Mouse (Mus musculus): ENCODE results near the gene 1520401A03Rik. TPM values are rescaled to one million over a fixed set of nuclear protein-coding genes. Genes with fewer than 3 reads are reported as not detected.
"Not testable (repeated sequence)": the region's sequence is repeated elsewhere in the genome, so short reads cannot be mapped to it uniquely, and the experiment has no call there.

1520401A03Rik gene
- polyA plus RNA-seq (2014; fragmentation: Nextera tagmentation; extraction: Ambion mirVana), result 0.20 and 0.22 TPM in 2 replicates

DNA sequence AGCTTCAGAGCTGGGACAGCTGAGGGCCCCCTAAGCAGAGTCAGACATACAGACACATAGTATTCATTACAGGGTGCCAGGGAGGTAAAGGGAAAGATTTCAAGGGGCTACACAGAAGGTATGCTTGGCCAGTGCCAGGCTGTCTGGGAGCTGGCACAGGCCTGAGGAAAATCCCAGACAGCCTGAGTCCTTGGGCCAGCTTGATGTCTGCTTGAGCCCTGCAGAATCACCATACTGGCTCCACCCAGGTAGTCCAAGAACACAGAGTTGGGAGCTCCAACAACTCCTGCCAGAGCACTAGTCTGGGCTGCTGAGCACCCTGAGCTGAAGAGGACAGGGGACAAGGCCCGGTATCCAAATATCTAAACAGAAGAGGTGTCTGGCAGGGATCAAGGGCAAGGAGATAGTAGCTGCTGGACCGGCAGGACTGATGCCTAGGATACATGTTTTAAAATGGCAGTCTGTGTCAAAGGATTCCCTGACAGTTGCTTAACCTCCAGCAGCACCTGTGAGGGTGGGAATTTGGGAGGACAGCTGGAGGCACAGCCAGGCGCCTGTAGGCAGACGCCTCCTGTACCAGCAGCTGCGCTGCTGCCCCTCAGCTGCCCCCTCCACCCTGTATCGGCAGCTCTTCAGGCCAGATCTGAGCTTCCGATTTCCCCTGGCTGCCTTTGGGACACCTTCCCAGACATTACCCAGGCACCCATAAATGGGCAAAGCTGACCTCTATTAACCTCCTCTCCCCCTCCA lies at the start of gene 1520401A03Rik:
TSS of gene 1520401A03Rik (minus strand) at position 408 of the 750 bp plus-strand sequence.
- Histone ChIP-seq H3K9ac (replicated peaks; ENCODE audit: low read length) (no peak within 1 kb of the TSS), H3K27me3 (ENCODE audit: control insufficient read depth, insufficient read depth, low read length) (no peaks in the 10 kb centered on the region), H3K27ac (replicated peaks; ENCODE audit: low read depth, low read length) (no peak within 1 kb of the TSS), H3K4me2 (ENCODE audit: low read depth, low read length) (no peak within 1 kb of the TSS), H3K36me3 (replicated peaks; ENCODE audit: control insufficient read depth, insufficient read depth, low read depth, low read length) (no peaks in the 10 kb centered on the region), H3K9me3 (replicated peaks; ENCODE audit: control insufficient read depth, low read length) (no peaks in the 10 kb centered on the region), H3K4me3 (ENCODE audit: low read depth, low read length) (no peak within 1 kb of the TSS), H3K4me1 (ENCODE audit: control insufficient read depth, insufficient read depth, low read length) (no peaks in the 10 kb centered on the region)
- 69% methylated on average over 7 of the region's 7 CpGs for WGBS
- no peak for DNase-seq (ENCODE audit: low spot score)
- no peak for ATAC-seq (replicated peaks; ENCODE audit: insufficient number of reproducible peaks, low FRiP score, low TSS enrichment, low read depth)

DNA sequence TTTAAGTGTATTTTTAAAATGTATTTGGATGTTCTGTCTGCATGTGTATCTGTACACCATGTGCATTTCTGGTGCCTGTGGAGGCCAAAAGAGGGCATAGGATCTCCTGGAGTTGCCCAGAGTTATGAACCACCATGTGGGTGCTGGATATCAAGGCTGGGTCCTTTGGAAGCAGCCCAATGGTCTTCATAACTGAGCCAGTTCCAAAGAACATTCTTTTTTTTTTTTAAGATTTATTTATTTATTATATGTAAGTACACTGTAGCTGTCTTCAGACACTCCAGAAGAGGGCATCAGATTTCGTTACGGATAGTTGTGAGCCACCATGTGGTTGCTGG lies 49.6 kb upstream of the 1520401A03Rik start:
- not testable (repeated sequence) for H3K27ac ChIP-seq (replicated peaks; ENCODE audit: low read depth, low read length); DNase-seq (ENCODE audit: low spot score); H3K36me3 ChIP-seq (replicated peaks; ENCODE audit: control insufficient read depth, insufficient read depth, low read depth, low read length); H3K27me3 ChIP-seq (ENCODE audit: control insufficient read depth, insufficient read depth, low read length); H3K4me2 ChIP-seq (ENCODE audit: low read depth, low read length); H3K9ac ChIP-seq (replicated peaks; ENCODE audit: low read length); H3K9me3 ChIP-seq (replicated peaks; ENCODE audit: control insufficient read depth, low read length); H3K4me3 ChIP-seq (ENCODE audit: low read depth, low read length); ATAC-seq (replicated peaks; ENCODE audit: insufficient number of reproducible peaks, low FRiP score, low TSS enrichment, low read depth); H3K4me1 ChIP-seq (ENCODE audit: control insufficient read depth, insufficient read depth, low read length)
- WGBS, result 83% methylated on average over 2 of the region's 2 CpGs

DNA sequence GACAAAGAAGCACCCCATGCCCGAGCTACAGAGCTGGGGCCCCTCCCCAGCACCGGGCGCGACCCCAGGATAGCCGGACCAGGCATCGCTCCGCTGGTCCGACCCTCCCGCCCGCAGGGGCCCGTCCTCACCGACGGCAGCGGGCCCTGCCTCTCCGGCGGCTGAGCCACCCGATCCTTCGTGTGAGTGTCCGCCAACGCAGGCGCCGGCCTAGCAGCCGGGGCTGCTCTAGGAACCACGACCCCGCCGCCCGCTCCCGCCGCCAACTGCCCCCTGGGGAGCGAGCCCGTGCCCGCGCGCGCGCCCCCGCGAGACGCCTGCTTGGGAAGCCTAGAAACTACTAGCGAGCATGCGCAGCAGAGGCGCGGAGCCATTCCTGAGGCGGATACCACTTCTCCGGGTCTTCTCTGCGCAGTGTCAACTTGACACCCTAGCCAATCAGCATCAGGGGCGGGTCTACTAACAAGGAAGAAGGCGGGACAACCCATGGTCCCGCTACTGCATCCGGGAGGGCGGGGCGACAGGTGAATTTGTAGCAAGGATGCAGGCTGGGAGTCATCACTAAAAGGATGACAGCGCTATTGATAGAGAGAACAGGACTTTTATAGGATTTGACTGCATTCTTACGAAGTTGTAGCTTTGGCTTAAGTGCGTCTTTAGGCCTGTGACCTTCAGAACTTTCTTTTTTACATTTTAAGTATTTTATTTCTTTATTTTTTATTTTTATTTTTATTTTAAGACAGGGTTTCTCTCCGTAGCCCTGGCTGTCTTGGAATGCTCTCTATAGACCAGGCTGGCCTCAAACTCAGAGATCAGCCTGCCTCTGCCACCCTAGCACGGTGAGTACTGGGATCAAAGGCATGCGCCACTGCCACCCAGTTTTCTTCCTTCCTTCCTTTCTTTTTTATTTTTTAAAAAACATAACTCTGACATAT lies 49.0 kb upstream of the 1520401A03Rik start, which contains the start of gene Flywch1:
TSS of gene Flywch1 (minus strand) at position 319 of the 935 bp plus-strand sequence.
- Histone ChIP-seq H3K9ac (replicated peaks; ENCODE audit: low read length) (peak within 1 kb of the TSS; percentile 94), H3K4me3 (ENCODE audit: low read depth, low read length) (peak within 1 kb of the TSS; percentile 76), H3K9me3 (replicated peaks; ENCODE audit: control insufficient read depth, low read length) (no peaks in the 10 kb centered on the region), H3K4me2 (ENCODE audit: low read depth, low read length) (peak within 1 kb of the TSS; percentile 57), H3K36me3 (replicated peaks; ENCODE audit: control insufficient read depth, insufficient read depth, low read depth, low read length) (no peaks in the 10 kb centered on the region), H3K4me1 (ENCODE audit: control insufficient read depth, insufficient read depth, low read length) (no peaks in the 10 kb centered on the region), H3K27ac (replicated peaks; ENCODE audit: low read depth, low read length) (peak within 1 kb of the TSS; percentile 53; the same call in 1 of the 2 replicates), H3K27me3 (ENCODE audit: control insufficient read depth, insufficient read depth, low read length) (no peaks in the 10 kb centered on the region)
- ATAC-seq (replicated peaks; ENCODE audit: insufficient number of reproducible peaks, low FRiP score, low TSS enrichment, low read depth) (peak; percentile 98), DNase-seq (ENCODE audit: low spot score) (peak; percentile 99)
- WGBS, result 3% methylated on average over 58 of the region's 58 CpGs

DNA sequence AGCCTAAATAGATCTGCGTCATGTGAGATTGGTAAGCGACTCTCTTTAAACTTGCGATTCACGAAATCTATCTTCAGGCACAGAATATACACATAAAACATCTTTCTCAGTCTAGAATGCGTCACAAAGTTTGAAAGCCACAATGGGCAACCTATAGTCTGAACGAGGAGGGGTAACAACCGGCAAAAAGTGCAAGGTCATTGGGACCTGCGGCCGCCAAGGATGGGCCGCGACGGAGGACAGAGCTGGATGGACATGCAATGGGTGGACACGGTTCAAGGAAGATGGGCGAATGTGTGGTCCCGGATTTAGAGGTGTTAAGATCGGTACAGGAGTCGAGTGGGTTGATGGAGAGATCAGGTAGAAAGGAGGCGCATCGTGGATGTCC lies 48.3 kb upstream of the 1520401A03Rik start:
- ATAC-seq (replicated peaks; ENCODE audit: insufficient number of reproducible peaks, low FRiP score, low TSS enrichment, low read depth) (no peak; the same call in 1 of the 2 replicates), DNase-seq (ENCODE audit: low spot score) (peak; percentile 35)
- peak overlapping the region; percentile 57 for H3K4me2 ChIP-seq (ENCODE audit: low read depth, low read length)
- H3K36me3 ChIP-seq (replicated peaks; ENCODE audit: control insufficient read depth, insufficient read depth, low read depth, low read length), result no peaks in the 10 kb centered on the region
- no peaks in the 10 kb centered on the region for H3K27me3 ChIP-seq (ENCODE audit: control insufficient read depth, insufficient read depth, low read length)
- peak overlapping the region; percentile 53; the same call in 1 of the 2 replicates for H3K27ac ChIP-seq (replicated peaks; ENCODE audit: low read depth, low read length)
- H3K9me3 ChIP-seq (replicated peaks; ENCODE audit: control insufficient read depth, low read length), result no peaks in the 10 kb centered on the region
- no peaks in the 10 kb centered on the region for H3K4me1 ChIP-seq (ENCODE audit: control insufficient read depth, insufficient read depth, low read length)
- WGBS, result 1% methylated on average over 19 of the region's 19 CpGs
- H3K9ac ChIP-seq (replicated peaks; ENCODE audit: low read length), result peak overlapping the region; percentile 94
- H3K4me3 ChIP-seq (ENCODE audit: low read depth, low read length), result peak overlapping the region; percentile 76

DNA sequence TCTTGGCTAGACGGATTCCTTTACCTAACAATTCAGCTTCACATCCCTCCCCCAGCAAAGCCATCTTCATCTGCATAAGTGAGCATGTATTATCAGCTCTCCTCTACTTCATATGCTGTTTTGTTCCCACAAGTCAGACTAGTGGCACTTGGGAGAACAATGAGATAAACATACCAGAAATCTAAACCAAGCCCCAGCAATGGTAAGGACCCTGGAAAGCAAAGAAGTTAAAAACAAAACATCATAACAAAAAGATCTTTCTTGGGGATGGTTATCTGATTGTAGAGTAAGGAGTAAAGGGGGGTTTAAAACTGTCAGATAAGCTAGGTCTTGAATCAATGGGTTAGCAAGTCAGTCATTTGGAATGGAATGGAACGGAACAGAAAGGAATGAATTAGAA lies 47.9 kb upstream of the 1520401A03Rik start:
- 19% methylated on average over 2 of the region's 2 CpGs for WGBS
- Histone ChIP-seq H3K27me3 (ENCODE audit: control insufficient read depth, insufficient read depth, low read length) (no peaks in the 10 kb centered on the region), H3K4me2 (ENCODE audit: low read depth, low read length) (peak overlapping the region; percentile 57), H3K4me3 (ENCODE audit: low read depth, low read length) (peak overlapping the region; percentile 76), H3K36me3 (replicated peaks; ENCODE audit: control insufficient read depth, insufficient read depth, low read depth, low read length) (no peaks in the 10 kb centered on the region), H3K9ac (replicated peaks; ENCODE audit: low read length) (peak overlapping the region; percentile 94), H3K4me1 (ENCODE audit: control insufficient read depth, insufficient read depth, low read length) (no peaks in the 10 kb centered on the region), H3K9me3 (replicated peaks; ENCODE audit: control insufficient read depth, low read length) (no peaks in the 10 kb centered on the region), H3K27ac (replicated peaks; ENCODE audit: low read depth, low read length) (no peak overlapping the region)
- no peak for DNase-seq (ENCODE audit: low spot score)
- ATAC-seq (replicated peaks; ENCODE audit: insufficient number of reproducible peaks, low FRiP score, low TSS enrichment, low read depth), result no peak

DNA sequence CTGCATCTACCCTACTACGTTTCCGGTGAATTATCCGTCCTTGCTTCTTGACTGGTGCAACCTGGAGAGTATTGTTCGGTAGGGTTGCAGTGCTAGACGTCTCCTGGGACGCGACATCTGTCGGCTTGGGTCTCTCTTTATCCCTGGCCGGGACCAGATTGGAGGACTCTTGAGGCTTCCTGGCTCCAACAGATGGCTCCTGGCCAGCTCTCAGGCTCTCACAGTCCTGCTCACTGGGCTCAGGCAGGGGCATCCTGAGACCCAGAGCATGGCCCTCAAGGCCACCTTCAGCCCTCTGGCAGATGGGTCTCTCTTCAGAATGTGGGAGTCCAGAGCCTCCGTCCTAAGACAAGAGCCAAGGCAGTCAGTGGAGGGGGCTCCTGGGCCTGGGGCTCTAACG lies 40.4 kb upstream of the 1520401A03Rik start:
- H3K36me3 ChIP-seq (replicated peaks; ENCODE audit: control insufficient read depth, insufficient read depth, low read depth, low read length), result peaks cover 14% of the 10 kb centered on the region
- 92% methylated on average over 11 of the region's 11 CpGs for WGBS

DNA sequence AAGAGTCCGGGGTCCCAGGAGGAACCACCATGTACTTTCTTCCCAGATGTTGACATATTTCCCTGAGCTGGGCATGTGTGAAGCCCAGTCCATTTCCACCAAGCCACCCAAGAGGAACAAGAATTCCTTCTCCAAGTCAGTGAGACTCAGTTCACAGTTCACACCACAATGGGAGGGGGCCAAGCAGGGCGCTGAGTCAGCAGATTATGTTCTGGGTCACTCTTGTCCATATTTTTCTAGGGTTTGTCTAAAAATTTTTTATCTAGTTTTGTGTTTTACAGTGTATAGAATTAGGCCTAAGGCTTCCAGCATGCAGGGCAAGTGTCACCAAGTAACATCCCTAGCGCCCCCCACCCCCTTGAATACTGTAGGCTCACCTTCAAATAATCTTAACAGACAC lies 38.6 kb upstream of the 1520401A03Rik start:
- DNase-seq (ENCODE audit: low spot score) (no peak), ATAC-seq (replicated peaks; ENCODE audit: insufficient number of reproducible peaks, low FRiP score, low TSS enrichment, low read depth) (no peak)
- Histone ChIP-seq H3K4me2 (ENCODE audit: low read depth, low read length) (no peak overlapping the region), H3K9me3 (replicated peaks; ENCODE audit: control insufficient read depth, low read length) (no peaks in the 10 kb centered on the region), H3K4me1 (ENCODE audit: control insufficient read depth, insufficient read depth, low read length) (no peaks in the 10 kb centered on the region), H3K27ac (replicated peaks; ENCODE audit: low read depth, low read length) (no peak overlapping the region), H3K9ac (replicated peaks; ENCODE audit: low read length) (no peak overlapping the region), H3K4me3 (ENCODE audit: low read depth, low read length) (no peak overlapping the region), H3K27me3 (ENCODE audit: control insufficient read depth, insufficient read depth, low read length) (no peaks in the 10 kb centered on the region), H3K36me3 (replicated peaks; ENCODE audit: control insufficient read depth, insufficient read depth, low read depth, low read length) (peaks cover 14% of the 10 kb centered on the region)
- WGBS, result 90% methylated on average over 3 of the region's 3 CpGs

More for the DNA sequence above, 40.4 kb upstream of the 1520401A03Rik start:
- ATAC-seq (replicated peaks; ENCODE audit: insufficient number of reproducible peaks, low FRiP score, low TSS enrichment, low read depth) (no peak), DNase-seq (ENCODE audit: low spot score) (no peak)
- Histone ChIP-seq H3K27me3 (ENCODE audit: control insufficient read depth, insufficient read depth, low read length) (no peaks in the 10 kb centered on the region), H3K4me3 (ENCODE audit: low read depth, low read length) (no peak overlapping the region), H3K9ac (replicated peaks; ENCODE audit: low read length) (no peak overlapping the region), H3K4me2 (ENCODE audit: low read depth, low read length) (no peak overlapping the region), H3K4me1 (ENCODE audit: control insufficient read depth, insufficient read depth, low read length) (no peaks in the 10 kb centered on the region), H3K27ac (replicated peaks; ENCODE audit: low read depth, low read length) (no peak overlapping the region), H3K9me3 (replicated peaks; ENCODE audit: control insufficient read depth, low read length) (no peaks in the 10 kb centered on the region)
